Mouse (Mus musculus): ENCODE data around the gene Gpc5. TPM values are rescaled to one million over a fixed set of nuclear protein-coding genes. Genes with fewer than 3 reads are reported as not detected.

The Gpc5 gene
- total RNA-seq, 2 experiments from 2014 or later, result 0.19 to 0.20 TPM

DNA sequence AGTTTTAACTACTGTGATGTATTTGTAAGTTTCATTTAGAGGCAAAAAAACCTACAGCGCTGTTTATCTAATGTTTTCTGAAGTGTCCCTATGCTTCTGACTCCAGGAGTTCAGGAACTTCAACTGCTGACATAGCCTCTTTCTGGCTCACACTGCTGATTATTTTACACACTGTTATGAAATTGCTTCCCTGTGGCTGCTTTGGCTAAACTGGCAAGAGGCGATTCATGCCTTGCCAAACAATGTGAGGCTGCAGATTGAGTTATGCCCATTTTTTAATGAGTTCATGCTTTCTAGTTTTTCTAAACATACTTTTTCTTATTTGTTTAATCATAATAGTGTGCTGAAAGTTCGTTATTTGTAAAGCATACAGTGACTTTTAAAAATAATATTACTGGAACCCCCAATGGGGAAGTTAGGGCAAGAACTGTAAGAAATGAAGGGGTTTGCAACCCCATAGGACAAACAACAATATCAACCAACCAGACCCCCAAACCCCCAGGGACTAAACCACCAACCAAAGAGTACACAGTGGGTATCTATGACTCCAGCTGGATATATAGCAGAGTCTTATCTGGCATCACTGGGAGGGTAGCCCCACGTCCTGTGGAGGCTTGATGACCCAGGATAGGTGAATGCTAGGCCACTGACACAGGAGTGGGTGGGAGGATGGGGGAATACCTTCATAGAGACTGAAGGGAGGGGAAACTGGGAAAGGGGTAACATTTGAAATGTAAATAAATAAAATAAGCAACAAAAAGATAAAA, 454.7 kb downstream of the Gpc5 start:
- DNase-seq, result no peak

DNA sequence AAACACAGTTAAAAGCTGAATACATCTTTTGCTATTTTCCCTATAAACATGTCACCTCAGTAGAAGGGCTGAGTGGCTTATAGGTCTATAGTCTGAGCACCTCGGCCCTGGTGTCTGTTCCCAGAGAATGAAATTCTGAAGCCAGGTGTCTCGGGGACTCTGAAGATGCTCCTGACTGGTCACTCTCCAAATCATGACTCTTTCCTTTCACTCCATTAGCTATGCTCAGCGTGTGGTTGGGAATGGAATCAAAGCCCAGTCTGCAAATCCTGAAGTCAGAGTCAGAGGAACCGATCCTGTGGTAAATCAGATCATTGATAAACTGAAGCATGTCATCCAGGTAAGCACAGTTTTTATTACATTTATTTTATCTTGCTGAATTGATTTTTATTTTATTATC, 460.0 kb downstream of the Gpc5 start:
- no peak for DNase-seq

DNA sequence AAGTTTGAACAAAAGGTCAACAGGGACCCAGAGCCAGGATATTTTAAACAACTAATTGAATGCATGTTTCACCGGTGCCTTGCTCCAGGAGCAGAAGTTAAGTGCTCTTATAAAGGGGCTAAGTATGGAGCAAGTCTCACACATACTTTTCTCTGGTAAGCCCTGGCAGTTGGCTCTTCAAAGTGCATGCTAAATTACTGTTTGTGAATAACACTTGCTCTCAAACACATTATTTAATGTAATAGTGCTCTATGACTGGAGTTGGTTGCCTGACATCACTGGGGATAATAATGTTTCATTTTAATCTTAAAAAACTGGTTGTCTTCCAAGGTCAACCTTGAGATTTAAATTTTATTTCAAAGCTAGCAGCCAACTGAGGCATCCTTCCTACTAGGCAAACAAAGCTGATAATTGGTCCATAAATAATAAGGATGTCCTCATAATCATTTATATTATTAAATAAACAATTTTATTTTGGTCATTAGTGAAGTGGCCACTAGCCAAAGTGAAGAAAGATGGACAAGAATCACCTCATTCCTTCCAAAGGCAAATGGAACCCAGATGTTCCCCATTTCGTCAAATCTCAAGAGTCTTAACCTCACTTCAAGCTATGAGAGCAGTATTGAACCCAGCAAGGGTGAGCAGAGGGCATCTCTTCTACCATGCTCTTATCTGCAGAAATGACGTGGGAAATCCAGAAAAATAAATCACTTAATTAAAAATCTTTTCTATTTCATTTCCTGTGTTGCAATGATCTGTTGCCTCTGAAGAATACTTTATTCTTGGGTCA, 488.6 kb downstream of the Gpc5 start:
- DNase-seq, result no peak

DNA sequence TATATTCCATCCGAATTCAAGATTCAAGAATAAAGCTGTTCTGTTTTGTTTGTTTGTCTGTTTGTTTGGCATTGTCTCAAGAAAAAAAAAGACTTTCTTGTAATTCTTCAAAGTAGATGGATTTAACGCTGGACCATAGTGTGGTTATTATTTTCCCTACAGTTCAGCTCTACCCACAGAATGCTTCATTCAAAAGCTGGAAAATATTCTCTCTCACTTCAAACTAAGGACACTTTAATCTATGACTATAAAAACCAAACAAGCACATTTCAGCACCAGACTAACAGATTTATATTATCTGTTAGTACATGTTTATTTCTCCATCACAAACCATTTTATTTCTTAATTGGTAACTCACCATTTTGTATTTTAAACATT, 489.2 kb downstream of the Gpc5 start:
- DNase-seq, result no peak

DNA sequence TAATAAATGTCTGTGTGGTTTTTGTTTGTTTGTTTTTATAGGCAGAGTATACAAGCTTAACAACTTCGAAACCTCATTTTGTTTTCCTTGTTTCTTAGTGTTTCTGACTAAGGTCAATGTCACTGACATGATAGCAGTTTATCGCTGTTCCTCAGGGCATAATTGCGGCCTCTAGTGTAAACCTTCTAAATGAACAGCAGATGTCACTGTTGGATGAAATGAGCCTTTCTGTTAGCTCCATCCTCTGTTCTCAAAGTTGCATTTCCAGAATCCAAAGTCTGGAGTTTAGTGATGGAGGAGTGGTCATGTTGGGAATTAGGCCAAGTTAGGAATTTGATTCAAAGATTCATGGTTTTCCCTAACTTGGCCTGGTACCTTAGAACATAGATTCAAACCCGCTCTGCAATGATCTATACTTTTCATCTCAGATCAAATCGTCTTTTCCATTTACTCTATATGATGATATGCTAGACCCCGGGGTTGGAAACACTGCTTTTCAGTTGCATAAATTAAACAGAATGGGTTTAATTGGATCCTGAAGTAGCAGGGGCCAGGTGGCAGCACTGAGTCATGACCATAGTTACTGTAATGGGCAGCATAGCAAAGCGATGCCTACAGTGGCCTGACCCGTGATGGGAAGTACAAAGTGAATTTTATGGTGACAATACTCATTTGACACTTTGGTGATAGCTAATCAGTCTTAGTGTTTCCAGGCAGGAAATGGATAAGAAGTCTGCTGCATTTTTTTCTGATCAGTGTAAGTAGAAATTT, 508.4 kb downstream of the Gpc5 start:
- DNase-seq, result no peak

DNA sequence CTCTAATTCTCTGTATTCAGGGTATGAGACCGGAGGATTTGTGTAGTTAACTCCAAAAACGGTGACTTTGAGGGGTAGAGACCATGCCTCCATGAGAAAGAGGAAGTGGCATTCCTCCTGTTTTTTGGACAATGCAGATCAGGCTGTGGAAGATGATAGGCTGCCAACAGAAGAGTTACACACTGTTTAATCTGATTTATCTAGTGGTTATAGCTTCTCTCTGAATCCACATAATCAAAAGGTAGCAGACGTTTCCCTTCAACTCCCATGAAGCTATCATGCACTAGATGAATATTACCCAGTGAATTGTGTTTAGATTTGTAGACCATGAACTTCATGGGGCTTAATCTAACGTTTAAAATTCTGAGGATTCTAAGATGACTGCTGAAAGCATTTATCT, 522.1 kb downstream of the Gpc5 start:
- no peak for DNase-seq

DNA sequence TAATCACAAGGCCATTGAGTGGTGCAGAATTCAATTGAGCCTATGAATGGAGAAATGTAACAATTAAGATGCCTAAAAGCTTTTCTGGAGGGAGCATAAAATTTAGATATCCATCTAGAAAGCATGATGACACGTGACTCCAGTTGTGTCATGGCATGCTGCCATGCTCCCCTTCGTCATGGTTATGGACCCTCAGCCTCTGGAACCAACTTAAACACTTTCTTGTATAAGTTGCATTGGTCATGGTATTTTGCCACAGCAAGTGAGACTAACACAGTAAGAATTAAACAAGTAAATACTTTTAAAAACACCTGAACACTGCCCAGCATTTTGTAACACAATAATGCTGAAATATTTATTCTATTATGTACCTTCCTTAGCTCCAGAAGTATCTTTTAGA, 524.3 kb downstream of the Gpc5 start:
- DNase-seq, result no peak

DNA sequence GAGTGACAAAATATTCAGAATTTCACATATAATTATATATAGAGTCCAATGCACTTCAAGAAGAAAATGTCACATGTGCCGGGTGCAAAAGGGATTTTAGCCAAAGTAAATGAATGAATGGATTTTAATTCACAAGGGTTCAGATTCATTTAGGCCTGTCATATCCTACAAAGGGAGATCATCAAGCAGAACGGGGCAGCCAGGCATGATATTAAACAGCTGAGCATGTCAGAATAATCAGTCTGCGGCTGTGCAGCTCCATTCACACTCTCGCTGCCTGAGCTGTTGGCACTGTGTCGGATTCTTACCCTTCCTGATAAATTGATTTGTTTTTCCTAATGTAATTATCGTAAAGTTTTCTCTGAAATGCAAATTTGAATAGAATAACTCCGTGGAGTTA, 524.8 kb downstream of the Gpc5 start:
- DNase-seq, result no peak

DNA sequence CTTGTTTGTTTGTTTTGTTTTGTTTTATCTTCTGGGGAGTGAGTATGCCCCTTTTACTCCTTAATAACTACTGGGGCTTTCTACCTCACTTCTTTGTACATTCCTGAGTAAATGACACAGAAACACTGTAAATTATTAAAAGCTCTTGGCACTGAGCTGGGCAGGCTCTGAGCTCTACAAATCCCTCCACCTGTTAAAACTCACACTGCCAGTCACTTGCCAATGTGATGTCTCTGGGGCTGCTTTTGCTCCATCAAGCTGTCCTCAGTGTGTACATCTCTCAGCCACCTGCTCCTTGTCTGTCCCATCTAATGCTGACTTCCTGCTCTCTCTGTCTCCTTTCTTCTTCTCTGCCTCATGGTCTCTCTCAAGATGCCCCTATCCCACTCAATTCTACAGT, 528.5 kb downstream of the Gpc5 start:
- no peak for DNase-seq

DNA sequence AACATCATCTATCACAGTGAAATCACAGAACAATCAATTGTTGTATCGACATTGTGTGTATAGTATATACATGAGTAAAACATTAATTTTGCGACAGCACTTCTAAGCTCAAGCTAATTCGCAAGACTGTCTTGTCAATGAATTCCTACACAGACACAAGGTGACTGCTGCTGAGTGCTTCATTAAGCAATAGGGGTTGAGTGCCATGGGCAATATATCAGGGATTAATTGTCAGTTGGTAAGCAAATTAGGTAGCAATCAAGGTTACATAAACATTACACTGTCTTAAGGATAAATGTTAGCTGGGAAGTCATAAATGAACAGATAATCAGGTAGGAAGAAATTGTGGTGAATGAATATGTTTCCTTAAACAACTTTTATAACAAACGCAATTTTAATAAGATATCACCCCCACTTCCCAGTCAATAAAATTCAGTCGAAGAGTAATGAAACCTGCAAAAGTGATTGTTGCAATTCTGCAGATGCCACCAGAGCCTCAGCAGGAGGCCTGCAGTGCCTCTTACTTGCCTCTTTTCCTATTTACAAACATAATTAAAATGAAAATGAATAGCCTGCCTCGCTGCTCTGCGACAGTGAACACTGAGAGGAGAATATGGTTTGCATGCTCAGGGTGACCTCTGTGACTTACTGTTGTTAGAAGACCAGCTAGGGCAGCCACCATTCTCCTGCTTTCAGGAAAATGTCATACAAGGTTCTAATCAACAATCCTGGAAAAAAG, 539.3 kb downstream of the Gpc5 start:
- no peak for DNase-seq

DNA sequence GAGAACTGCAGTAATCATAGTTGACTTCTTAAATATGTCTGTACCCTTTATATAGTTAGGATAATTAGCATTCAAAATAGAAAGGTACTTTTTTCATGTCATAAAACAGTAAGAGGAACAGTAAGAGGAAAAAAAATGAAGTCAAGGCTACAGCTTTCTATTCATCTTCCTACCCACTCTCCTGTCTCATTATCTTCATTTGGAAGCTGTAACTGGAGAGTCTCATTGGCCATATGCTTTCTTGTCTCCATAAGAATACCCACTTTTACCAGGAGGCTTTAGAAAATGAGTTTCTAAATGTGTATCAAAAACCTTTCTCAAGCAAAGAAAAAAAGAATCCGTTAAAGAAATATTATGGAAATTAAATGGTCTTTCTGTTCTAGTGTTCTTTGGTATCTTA, 541.3 kb downstream of the Gpc5 start:
- DNase-seq, result no peak

DNA sequence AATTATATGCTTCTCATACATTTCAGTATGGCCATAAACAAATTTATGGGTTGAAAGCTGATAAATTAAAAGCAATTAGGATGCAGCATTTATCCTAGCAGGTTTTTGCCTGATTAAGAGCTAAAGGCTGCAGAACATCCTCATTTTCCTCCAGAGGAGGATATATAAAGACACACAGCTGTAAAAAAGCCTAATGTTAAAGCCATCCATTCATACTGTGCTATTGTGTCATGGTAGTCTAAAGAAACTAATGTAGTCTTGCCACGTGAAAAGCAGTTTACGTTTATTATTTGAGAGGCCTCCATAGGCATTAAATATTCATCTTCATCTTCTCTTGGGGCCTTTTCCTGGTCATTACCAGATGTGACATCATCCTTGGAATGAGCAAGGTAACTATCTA, 587.9 kb downstream of the Gpc5 start:
- DNase-seq, result no peak

DNA sequence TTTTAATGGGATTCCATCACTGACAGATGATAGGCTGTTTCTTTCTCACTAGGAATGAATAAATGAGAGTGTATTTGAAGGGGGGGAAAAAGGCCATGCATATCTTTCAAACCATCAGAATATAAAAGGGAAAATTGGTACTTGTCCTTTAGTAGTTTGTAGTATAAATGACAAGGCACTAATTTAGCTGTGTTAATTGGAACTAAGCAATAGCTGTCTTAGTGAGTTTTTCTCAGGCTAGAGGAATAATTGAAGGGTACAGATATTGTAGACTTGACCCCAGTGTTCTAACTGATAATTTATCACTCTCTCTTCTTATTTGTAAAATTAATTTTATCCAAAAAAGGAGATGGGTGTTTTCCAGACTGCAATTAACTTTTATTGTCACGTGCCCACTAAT, 654.0 kb downstream of the Gpc5 start:
- DNase-seq, result no peak

DNA sequence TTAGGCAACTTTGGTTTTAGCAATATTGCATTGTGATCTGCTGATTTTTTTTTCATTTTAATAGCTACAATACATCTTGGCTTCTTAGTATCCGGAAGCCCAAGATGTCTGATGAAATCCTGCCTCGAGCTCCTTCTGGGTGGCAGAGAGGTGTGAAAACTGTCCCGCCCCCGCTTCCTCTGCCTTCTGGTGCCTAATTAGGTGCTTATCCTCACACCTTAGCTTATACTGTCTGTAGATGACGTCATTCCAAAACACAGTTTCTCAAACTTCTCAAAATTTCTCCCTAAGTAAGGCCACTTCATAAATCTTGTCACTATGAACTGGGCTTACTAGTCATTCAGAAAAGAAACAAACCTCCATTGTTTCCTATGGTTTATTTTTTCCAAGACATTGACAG, 668.2 kb downstream of the Gpc5 start:
- no peak for DNase-seq

DNA sequence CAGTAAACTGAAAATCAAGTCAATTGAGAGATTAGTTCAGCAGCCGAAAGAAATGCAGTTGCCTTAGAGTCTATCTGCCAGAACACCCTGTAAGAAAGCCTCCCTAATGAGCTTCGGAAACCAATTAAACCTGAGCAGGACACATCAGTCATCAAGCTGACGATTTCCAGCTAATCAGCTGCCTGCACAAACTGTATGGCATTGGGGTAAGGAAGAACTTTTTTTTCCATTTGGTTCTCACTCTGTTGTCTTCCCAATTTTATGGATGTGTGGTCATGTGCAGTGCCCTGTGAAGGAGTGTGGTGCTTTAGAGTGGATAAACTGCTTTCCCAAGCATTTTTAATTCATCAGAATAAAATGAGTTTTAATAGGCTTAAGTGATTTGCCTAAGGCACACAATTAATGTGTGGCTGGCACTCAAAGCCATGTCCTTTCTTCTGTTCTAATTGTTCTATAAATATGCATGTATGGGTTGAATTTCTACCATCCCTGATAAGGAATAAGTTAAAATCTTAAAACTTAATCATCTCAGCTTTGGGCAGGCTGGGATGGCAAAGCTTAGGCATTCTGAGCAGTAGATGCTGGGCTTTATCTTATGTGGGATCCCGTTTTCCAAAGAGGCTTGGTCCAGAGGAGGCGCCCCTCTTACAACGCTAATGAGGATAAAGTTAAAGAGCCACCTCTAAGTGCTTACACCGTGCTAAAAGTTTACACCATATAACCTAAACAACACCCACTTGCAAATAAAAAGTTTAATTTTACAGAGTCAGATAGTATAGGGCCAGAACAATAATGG, 687.6 kb downstream of the Gpc5 start:
- DNase-seq, result no peak

DNA sequence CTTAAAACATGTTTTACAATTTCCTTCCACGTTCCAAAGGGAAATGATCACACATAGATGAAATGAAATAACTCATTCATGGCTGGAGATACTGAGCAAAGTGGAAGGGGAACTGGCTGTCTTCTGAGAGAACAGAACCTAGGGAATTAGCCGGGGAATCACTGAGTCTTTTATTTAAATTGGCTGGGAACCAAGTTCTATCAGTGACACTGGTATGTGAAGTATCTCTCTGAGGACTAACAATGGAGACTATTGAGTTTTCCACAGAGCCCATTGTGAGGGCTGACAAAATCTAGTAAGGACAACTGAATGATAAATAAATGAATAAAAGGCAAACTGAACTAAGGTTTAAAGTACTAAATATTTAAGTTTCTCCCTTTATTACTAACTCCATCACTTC, 712.7 kb downstream of the Gpc5 start:
- no peak for DNase-seq

DNA sequence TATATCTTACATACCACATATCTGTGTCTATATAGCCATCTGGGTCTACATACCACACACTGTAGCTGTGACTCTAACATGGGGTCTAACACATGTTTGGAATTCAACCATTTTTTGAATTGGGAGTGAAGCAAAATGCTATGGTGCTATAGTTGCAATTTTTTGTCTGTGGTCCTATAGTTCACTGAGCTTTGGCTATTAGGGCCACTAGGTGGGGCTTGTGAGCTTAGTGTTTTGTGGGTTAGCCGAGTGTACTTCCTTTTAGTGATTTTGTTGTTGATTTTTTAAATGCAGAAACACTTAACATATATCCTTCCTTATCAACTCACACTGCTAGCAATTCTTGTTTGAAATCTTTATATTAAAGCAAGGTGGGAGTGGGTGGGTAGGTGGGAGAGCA, 727.0 kb downstream of the Gpc5 start:
- no peak for DNase-seq

DNA sequence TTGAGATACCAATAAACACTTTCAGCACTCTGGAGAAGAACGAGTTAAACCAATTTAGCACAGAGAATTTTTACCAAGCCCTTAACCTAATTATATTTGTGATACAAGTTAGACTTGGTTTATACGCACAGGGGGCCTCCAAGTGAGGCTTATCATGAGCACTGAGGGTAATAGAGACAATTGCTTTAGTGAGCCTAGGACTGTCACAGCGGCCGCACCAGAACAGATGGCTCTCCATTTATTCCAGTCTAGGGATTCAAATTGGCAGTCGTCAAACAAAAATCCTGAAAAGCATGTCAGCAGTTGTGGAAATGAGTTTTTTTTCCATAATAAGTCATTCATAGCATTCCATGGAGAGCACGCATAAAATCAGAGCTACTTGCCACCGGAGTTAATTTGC, 729.6 kb downstream of the Gpc5 start:
- no peak for DNase-seq

DNA sequence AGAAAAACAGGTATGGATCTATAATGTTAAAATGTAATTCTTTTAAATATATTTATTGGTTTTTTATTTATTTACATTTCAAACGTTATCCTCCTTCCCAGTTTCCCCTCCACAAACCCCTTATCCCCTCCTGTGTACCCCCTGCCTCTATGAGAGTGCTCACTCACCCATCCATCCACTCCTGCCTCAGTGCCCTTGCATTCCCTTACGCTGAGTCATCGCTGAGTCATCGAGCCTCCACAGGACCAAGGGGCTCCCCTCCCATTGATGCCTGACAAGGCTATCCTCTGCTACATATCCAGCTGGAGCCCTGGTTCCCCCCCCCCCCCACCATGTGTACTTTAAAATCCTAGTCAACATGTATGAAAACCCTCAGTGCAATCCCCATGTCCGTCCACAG, 738.5 kb downstream of the Gpc5 start:
- no peak for DNase-seq

DNA sequence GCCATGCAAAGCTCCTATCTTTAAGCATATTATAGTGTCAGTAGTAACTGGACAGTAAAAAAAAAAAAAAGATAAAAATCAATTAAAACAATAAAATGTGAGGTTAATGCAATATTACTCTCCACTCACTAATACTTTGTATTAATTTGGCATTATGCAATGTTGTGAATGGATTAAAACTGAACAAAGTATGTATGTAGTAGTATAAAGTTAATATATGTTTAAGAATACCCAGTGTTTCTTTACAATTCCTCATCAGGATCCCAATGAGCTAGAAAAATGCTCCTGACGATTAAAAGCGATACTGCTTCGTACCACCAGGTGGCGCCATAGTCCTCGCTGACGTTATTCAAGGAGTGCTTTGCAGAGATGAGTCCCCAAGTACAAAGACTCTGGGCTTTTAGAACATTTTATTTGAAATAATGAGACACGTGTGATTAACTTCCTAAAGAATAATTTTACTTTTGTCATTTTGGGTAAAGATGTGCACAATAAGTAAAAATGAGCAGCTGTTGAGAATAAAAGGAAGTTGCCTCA, 739.3 kb downstream of the Gpc5 start:
- DNase-seq, result peak; percentile 69

DNA sequence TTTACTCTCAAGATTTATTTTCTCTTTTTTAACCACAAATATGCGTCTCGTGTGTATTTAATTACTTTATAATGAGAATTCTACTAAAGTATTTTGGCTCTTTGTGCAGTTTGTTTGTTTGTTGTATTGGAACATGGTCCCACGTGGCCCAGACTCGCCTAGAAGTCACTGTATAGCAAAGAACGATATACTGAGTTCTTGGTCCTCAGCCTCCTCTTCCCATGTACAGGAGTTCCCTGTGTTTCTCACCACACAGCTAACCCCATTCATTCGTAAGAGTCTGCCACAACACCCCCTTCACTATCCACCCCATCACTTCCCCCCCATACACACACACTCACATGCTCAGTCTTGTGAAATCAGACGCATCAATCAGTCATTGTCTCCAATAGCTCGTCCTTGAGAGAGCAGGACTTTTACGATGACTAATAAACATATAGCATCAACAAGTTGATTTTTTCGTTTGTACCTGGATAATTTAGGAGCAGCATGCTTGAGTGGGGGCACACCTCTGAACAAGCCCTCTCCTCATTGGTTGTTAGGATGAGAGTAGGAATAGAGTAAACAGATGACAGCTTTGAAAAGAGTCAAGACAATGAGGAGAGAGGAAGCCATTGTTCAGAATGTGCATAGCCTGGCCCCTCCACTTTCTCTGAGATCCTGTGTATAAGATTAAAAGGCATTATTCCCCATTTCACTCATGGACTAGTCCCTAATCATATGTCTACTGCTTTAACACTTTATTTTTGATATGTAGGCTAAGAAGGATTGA, 740.0 kb downstream of the Gpc5 start:
- DNase-seq, result no peak
